In genomic region chr16:17561128-17561750, GRCm38 (mm10) we compare ENCODE assay signal across 9 mouse cellular contexts. TPM values are rescaled to one million over a fixed set of nuclear protein-coding genes. Genes with fewer than 3 reads are reported as not detected.
A peak's percentile ranks its signal among the peaks of the same experiment; 100 is the strongest.
DNase-seq lines count a peak whose midpoint lies in the region; ATAC-seq lines count a peak whose summit lies in the region.
"Had no signal": no experiment of that assay in that cellular context is flagged by ENCODE, and none has a peak within 500 bp of the region (broad histone marks: within the 10 kb centered on the region; RNA-seq: fewer than 3 reads in every experiment).

Lrrc74b (minus strand) TSS chr16:17561247.

- no peak within 1 kb of the TSS for H3K9ac ChIP-seq in forebrain, embryonic 16.5 days (replicated peaks; ENCODE audit: low read depth, low read length)
- H3K9ac ChIP-seq in limb, embryonic 12.5 days (replicated peaks), result peak within 1 kb of the TSS; percentile 42; the same call in 1 of the 2 replicates
- 0 out of 2 replicates have a peak within 1 kb of the TSS, but pooled peaks have one; percentile 12 for H3K9ac ChIP-seq in midbrain, embryonic 14.5 days (replicated peaks; ENCODE audit: low read length)

- H3K4me3 ChIP-seq in forebrain, embryonic 16.5 days (replicated peaks; ENCODE audit: low read length), result peak within 1 kb of the TSS; percentile 9
- peak within 1 kb of the TSS; percentile 23 for H3K4me3 ChIP-seq in limb, embryonic 12.5 days (replicated peaks)
- H3K4me3 ChIP-seq in midbrain, embryonic 14.5 days (replicated peaks; ENCODE audit: low read depth, low read length), result peak within 1 kb of the TSS; percentile 15; the same call in 1 of the 2 replicates

- H3K4me2 ChIP-seq in forebrain, embryonic 16.5 days (ENCODE audit: low read length), result peak within 1 kb of the TSS; percentile 44
- H3K4me2 ChIP-seq in limb, embryonic 12.5 days, result peak within 1 kb of the TSS; percentile 54
- peak within 1 kb of the TSS; percentile 47 for H3K4me2 ChIP-seq in midbrain, embryonic 14.5 days (ENCODE audit: low read length)

- no peaks in the 10 kb centered on the region for H3K27me3 ChIP-seq in forebrain, embryonic 16.5 days (replicated peaks; ENCODE audit: control insufficient read depth, insufficient read depth, low read length)
- H3K27me3 ChIP-seq in limb, embryonic 12.5 days, result peaks cover 57% of the 10 kb centered on the region
- H3K27me3 ChIP-seq in midbrain, embryonic 14.5 days (ENCODE audit: control insufficient read depth, insufficient read depth, low read length), result no peaks in the 10 kb centered on the region

- H3K27ac ChIP-seq in forebrain, embryonic 16.5 days (ENCODE audit: low read length), result peak within 1 kb of the TSS; percentile 41
- 0 out of 2 replicates have a peak within 1 kb of the TSS, but pooled peaks have one; percentile 12 for H3K27ac ChIP-seq in limb, embryonic 12.5 days
- peak within 1 kb of the TSS; percentile 41; the same call in 1 of the 2 replicates for H3K27ac ChIP-seq in midbrain, embryonic 14.5 days (replicated peaks; ENCODE audit: low read depth, low read length)

- no peaks in the 10 kb centered on the region for H3K36me3 ChIP-seq in forebrain, embryonic 16.5 days (ENCODE audit: control insufficient read depth, insufficient read depth)
- no peaks in the 10 kb centered on the region for H3K36me3 ChIP-seq in limb, embryonic 12.5 days
- H3K36me3 ChIP-seq in midbrain, embryonic 14.5 days (ENCODE audit: control insufficient read depth, insufficient read depth, low read length), result no peaks in the 10 kb centered on the region

- under 1% methylated on average over 22 of the region's 22 CpGs for WGBS in forebrain, embryonic 16.5 days
- WGBS in limb, embryonic 12.5 days, result 1% methylated on average over 22 of the region's 22 CpGs
- WGBS in midbrain, embryonic 14.5 days, result under 1% methylated on average over 22 of the region's 22 CpGs

- no peaks in the 10 kb centered on the region for H3K9me3 ChIP-seq in forebrain, embryonic 16.5 days (ENCODE audit: control insufficient read depth, low read length)
- no peaks in the 10 kb centered on the region for H3K9me3 ChIP-seq in limb, embryonic 12.5 days
- no peaks in the 10 kb centered on the region for H3K9me3 ChIP-seq in midbrain, embryonic 14.5 days (ENCODE audit: control insufficient read depth, low read length)

- peak; percentile 18 to 56 for DNase-seq in urinary bladder, adult 18-20 months (ENCODE audit: low spot score in 2 of 2)
- no peak for DNase-seq in urinary bladder, adult 2 months (ENCODE audit: low spot score)
- peak; percentile 75 for DNase-seq in midbrain, embryonic 14.5 days
- DNase-seq in T-cell, adult 2 months (ENCODE audit: low spot score), result no peak

- H3K4me1 ChIP-seq in forebrain, embryonic 16.5 days (replicated peaks; ENCODE audit: control insufficient read depth, insufficient read depth, low read length), result peaks cover 13% of the 10 kb centered on the region
- H3K4me1 ChIP-seq in limb, embryonic 12.5 days (replicated peaks), result peaks cover 32% of the 10 kb centered on the region
- peaks cover 24% of the 10 kb centered on the region for H3K4me1 ChIP-seq in midbrain, embryonic 14.5 days (ENCODE audit: control insufficient read depth, insufficient read depth, low read length)

- peak; percentile 63 for ATAC-seq in forebrain, embryonic 16.5 days
- ATAC-seq in hematopoietic stem cell, adult 5-6 weeks (replicated peaks in 1 of 2; ENCODE audit: insufficient read depth in 1 of 2, low FRiP score in 2 of 2, low TSS enrichment in 1 of 2, low read depth in 1 of 2, poor library complexity in 2 of 2, severe bottlenecking in 2 of 2), result peak; percentile 68 to 79
- ATAC-seq in limb, embryonic 12.5 days (ENCODE audit: insufficient number of reproducible peaks, insufficient read depth, low FRiP score, low TSS enrichment, low read depth), result peak; percentile 66; the same call in 1 of the 2 replicates
- ATAC-seq in midbrain, embryonic 14.5 days (ENCODE audit: low FRiP score, low TSS enrichment), result peak; percentile 66
- ATAC-seq in inflammation-experienced regulatory T-cells, adult 6 months, result no peak

RNA-seq across cellular contexts. Expression of gene Lrrc74b, which starts in this region (rescaled TPM):
- 0.22 and 0.23 TPM in 2 replicates for polyA plus RNA-seq in urinary bladder, adult 2 months (2012; rRNA removed)
- 0.38 and 1.0 TPM in 2 replicates for polyA plus RNA-seq in forebrain, embryonic 16.5 days (2015; fragmentation: Nextera tagmentation; extraction: Ambion mirVana)
- 0.13 and 0.45 TPM in 2 replicates for total RNA-seq in hematopoietic stem cell, adult 5-6 weeks (2017)
- not detected in 2 replicates for polyA plus RNA-seq in limb, embryonic 12.5 days (2016; fragmentation: Nextera tagmentation; extraction: Ambion mirVana)
- 0.66 and 0.95 TPM in 2 replicates for polyA plus RNA-seq in midbrain, embryonic 14.5 days (2014; fragmentation: Nextera tagmentation; extraction: Ambion mirVana)
- under 1 TPM in 1 of 3 experiments, not detected in 2; 0.27 TPM for polyA plus RNA-seq in inflammation-experienced regulatory T-cells, adult 6 months (2017; shearing (Covaris generic))
- total RNA-seq: neutrophil, adult 5-6 weeks had no signal

Comparison
In these comparisons a context has a peak if more than half of its experiments do, and no peak if none do; other contexts are left out.
1. DNase-seq: peak in urinary bladder, adult 18-20 months (2 of 2); none in urinary bladder, adult 2 months (single experiment) and T-cell, adult 2 months (single experiment).
2. Peak in ATAC-seq in hematopoietic stem cell, adult 5-6 weeks; RNA of the gene not detected or under 1 TPM.
3. Peak in ATAC-seq, H3K4me3 ChIP-seq, H3K27ac ChIP-seq, H3K9ac ChIP-seq and H3K4me2 ChIP-seq in limb, embryonic 12.5 days; RNA of the gene not detected or under 1 TPM.
4. Peak in DNase-seq, ATAC-seq, H3K4me3 ChIP-seq, H3K27ac ChIP-seq, H3K9ac ChIP-seq and H3K4me2 ChIP-seq in midbrain, embryonic 14.5 days; RNA of the gene not detected or under 1 TPM.
5. Peak in every context shown above with its lines, with median percentiles within 50 percentile points of each other: H3K27ac ChIP-seq, H3K4me2 ChIP-seq and H3K4me3 ChIP-seq.